Mouse (Mus musculus) liver, postnatal 0 days (tissue): ENCODE data around the gene Kcnab2.

Experiments
- CTCF ChIP-seq: sonication (generic); IDR thresholded peaks from 2 replicates; pipeline ENCODE4 v1.5.1; 2016; ENCODE audit warnings: antibody characterized with exemption, low read depth
- EP300 ChIP-seq: IDR thresholded peaks from 2 replicates; pipeline ENCODE4 v1.6.1; 2016; ENCODE audit warnings: antibody characterized with exemption, low read depth, mild to moderate bottlenecking

DNA sequence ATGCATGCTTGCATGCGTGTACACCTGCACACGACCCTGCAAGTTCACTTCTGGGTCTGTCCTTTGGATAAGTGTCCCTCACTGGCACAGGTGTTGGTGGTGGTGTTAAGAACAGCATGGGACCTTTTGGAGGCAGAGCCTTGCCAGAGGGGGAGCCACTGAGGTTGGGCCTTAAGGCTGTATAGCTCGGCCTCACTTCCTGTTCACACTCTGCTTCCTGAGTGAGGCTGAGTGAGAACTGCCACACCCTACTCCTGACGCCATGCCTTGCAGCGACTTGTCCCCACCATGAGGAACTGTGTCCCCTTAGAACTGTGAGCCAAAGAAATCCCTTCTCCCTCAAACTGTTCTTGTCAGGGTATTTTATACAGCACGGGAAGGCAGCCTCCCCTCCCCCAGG is 26.3 kb downstream of the Kcnab2 start:
- TF ChIP-seq CTCF (no peak), EP300 (no peak)
